Mouse (Mus musculus) hindbrain, embryonic 10.5 days (tissue): Measurements from ENCODE around the gene Wnk4. TPM values are rescaled to one million over a fixed set of nuclear protein-coding genes. Genes with fewer than 3 reads are reported as not detected.

Experiments used
- DNase-seq: peaks from one replicate; pipeline ENCODE4 v3.0.0-alpha.2; 2017; ENCODE audit warnings: low spot score
- H3K27ac ChIP-seq: fragments of 300-500 bp; sonication (generic); 2 replicates; pipeline ENCODE4 v1.5.1; 2016; ENCODE audit warnings: mild to moderate bottlenecking, moderate library complexity
- H3K27me3 ChIP-seq: fragments of 300-500 bp; sonication (generic); 2 replicates; pipeline ENCODE4 v1.6.1; 2016; ENCODE audit warnings: mild to moderate bottlenecking; ENCODE audit not compliant: poor library complexity, insufficient read depth, severe bottlenecking
- H3K36me3 ChIP-seq: fragments of 300-500 bp; sonication (generic); 2 replicates; pipeline ENCODE4 v1.6.1; 2016; ENCODE audit warnings: mild to moderate bottlenecking, moderate library complexity
- H3K4me1 ChIP-seq: fragments of 300-500 bp; sonication (generic); replicated peaks from 2 replicates; pipeline ENCODE4 v1.6.1; 2016; ENCODE audit warnings: mild to moderate bottlenecking
- H3K4me3 ChIP-seq: fragments of 300-500 bp; sonication (generic); 2 replicates; pipeline ENCODE4 v1.5.1; 2016; ENCODE audit warnings: mild to moderate bottlenecking, moderate library complexity
- H3K9me3 ChIP-seq: fragments of 300-500 bp; sonication (generic); 2 replicates; pipeline ENCODE4 v1.6.1; 2016; ENCODE audit warnings: mild to moderate bottlenecking, moderate library complexity
- WGBS: fragments of 180-500 bp; shearing (Covaris S2); methylation state at CpG from one replicate; pipeline ENCODE4 v1.1.7; 2016; 5-methylcytosine and 5-hydroxymethylcytosine counted together
- polyA plus RNA-seq: library from polyadenylated mRNA; unstranded; fragments of >200 nt; fragmentation: Nextera tagmentation; extraction: Ambion mirVana; gene quantifications from 2 replicates; pipeline ENCODE4 v1.2.1, GENCODE M21; 2016

Wnk4 gene
- polyA plus RNA-seq, 1 experiment from 2014 or later: 6.7 TPM

DNA sequence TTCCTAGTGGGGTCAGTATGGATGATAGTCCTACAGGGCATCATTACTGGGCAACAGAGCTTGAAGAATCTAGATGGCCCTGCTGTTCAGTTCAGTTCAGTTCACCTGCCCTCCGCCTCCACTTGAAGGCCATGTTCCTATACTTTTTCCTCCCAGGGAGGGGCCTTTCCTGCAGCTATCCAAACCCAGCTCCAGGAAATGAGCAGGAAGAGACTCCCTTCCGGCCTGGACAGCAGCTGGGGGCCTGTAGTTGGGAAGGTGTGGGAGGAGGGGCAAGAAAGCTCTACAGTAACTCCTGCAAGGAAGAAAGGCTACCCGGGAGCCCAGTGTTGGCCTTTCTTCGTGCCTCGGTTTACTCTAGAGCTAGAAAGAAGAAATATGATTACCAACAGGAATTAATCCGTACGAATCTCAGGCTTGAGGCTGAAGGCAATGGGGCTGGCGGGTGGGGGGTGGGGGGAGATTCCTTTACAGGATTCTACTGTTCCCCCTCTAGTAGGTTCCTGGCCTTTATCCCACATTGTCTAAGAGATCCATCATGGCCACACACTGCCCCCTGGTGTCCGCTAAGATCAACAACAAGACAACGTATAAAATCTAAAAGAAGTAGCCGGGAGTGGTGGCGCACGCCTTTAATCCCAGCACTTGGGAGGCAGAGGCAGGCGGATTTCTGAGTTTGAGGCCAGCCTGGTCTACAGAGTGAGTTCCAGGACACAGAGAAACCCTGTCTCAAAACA lies 11.9 kb upstream of the Wnk4 start:
- Histone ChIP-seq H3K4me3 (peak overlapping the region; percentile 5; the same call in 1 of the 2 replicates), H3K27ac (peak overlapping the region; percentile 26), H3K27me3 (peaks cover 49% of the 10 kb centered on the region), H3K36me3 (no peaks in the 10 kb centered on the region), H3K4me1 (peaks cover 34% of the 10 kb centered on the region), H3K9me3 (no peaks in the 10 kb centered on the region)
- 33% methylated on average over 14 of the region's 14 CpGs for WGBS
- DNase-seq: peak; percentile 67

DNA sequence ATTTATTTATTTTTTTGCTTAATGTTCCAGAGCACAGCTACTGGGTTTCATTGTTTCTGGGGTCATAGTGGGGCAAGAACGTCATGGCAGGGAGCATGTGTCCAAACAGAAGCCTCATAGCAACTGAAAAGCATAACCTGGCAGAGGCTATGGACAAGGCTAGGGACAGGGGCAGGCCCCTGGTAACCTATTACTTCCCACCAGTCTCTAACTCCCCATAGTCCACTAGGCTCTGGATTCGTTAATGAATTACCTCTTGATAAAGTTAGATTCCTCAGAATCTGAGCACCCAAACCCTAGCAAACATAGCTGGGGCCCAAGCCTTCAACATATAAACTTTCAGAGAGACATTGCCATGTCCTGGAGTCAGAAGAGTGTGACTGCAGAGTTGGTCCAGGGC lies 9.3 kb upstream of the Wnk4 start:
- no peaks in the 10 kb centered on the region for H3K9me3 ChIP-seq
- H3K4me1 ChIP-seq: peaks cover 34% of the 10 kb centered on the region
- peaks cover 3% of the 10 kb centered on the region for H3K36me3 ChIP-seq
- no peak overlapping the region for H3K27ac ChIP-seq
- 80% methylated on average over 2 of the region's 2 CpGs for WGBS
- H3K4me3 ChIP-seq: no peak overlapping the region
- peaks cover 25% of the 10 kb centered on the region for H3K27me3 ChIP-seq
- no peak for DNase-seq

DNA sequence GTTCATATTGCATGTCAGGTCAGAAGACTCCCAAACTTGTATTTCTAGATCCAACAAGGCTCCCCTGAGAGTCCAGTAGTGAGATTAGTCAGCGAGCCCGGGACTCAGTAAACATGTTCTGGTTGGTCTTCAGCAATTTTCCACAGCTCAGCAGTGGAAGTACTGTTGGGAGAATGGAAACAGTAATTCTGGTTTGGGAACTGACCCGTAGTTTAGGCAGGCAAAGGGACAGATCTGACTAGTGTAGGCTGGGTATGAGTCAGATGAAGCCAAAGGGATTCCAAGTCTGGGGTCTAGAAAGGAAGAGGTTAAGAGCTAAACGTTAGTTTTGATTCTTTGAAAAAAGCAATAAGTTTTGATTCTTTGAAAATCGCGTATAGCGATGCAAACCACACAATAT lies 7.4 kb upstream of the Wnk4 start:
- Histone ChIP-seq H3K36me3 (peaks cover 15% of the 10 kb centered on the region), H3K4me1 (peaks cover 19% of the 10 kb centered on the region), H3K4me3 (peak overlapping the region; percentile 82), H3K27me3 (peaks cover 6% of the 10 kb centered on the region), H3K9me3 (no peaks in the 10 kb centered on the region), H3K27ac (peak overlapping the region; percentile 96)
- 17% methylated on average over 7 of the region's 7 CpGs for WGBS
- DNase-seq: no peak

DNA sequence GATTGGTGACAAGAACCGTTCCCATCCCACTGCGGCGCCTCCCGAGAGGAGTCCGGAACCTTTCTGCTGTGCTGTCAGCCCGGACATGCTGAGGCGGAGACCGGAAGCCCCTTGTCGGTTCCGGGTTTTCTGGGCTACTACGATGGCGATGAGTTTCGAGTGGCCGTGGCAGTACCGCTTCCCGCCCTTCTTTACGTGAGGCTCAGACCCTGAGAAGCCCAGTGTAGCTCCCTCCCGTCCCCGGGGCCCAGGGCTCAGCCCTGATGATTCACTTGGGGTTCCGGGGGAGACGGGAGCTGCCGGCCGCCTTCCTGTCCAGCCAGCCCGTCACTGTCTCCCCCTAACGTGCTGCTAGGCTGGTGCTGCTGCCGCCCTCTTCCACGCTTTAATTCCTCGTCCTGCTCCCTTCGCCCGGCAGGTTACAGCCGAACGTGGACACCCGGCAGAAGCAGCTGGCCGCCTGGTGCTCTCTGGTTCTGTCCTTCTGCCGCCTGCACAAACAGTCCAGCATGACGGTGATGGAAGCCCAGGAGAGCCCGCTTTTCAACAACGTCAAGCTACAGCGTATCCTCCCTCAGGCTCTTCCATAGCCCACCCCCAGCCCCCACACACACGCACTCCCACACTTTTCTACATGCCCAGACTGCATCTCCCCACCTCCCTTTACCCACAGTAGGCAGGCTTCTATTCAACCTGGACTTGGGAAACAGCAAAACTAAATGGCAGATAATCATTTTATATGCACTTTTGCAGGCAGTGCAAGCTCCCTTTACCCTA lies 6.6 kb upstream of the Wnk4 start, which contains the start of gene Vps25:
Gene Vps25 (plus strand): TSS at position 95 of the 777 bp plus-strand sequence.
- Histone ChIP-seq H3K4me3 (peak within 1 kb of the TSS; percentile 82), H3K27me3 (no peaks in the 10 kb centered on the region), H3K27ac (peak within 1 kb of the TSS; percentile 96), H3K36me3 (peaks cover 23% of the 10 kb centered on the region), H3K4me1 (peaks cover 22% of the 10 kb centered on the region), H3K9me3 (no peaks in the 10 kb centered on the region)
- under 1% methylated on average over 40 of the region's 40 CpGs for WGBS
- peak; percentile 87 for DNase-seq

DNA sequence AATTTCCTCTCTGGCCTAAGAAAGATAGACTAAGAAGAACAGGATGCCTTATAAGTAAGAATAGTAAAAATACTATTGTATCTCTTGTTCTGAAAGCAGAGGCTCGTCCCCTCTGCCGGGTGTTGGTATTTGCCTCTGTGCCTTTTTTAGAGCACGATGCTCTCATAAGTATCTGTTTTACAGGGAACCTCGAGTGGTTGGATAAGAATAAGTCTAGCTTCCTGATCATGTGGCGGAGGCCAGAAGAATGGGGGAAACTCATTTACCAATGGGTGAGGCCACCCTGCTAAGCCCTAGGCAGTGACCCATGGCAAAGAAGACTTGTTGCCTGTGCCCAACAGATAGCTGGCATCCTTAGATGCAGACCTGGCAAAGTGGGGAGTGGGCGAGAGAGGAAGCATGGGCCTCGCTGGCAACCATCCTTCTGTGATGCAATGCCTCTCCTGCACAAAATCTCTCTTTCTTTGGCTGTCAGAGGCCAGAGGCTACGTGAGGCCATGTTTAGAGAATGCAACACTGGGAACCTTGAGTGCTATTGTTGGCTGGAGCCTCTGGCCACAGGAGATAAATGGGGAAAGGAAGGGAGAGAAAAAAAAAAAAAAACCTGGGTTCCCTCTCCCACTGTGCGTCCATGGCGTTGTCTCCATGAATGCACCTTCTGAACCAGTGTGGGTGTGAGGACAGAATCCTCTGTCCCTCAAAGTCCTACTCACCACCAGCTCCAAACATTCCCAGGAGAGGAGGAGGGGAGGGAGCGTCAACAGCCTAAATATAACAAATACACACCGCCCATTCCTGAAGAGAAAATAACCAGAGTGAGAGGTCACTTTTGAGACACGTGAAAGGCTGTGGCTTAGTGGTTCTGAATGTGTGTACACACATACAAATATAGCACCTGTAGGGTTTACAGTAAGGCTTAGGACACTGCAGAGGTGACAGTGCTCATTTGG lies 4.3 kb upstream of the Wnk4 start:
- H3K27ac ChIP-seq: no peak overlapping the region
- H3K36me3 ChIP-seq: peaks cover 29% of the 10 kb centered on the region
- H3K4me3 ChIP-seq: no peak overlapping the region
- no peak for DNase-seq
- 87% methylated on average over 13 of the region's 13 CpGs for WGBS
- peaks cover 5% of the 10 kb centered on the region for H3K27me3 ChIP-seq
- H3K9me3 ChIP-seq: no peaks in the 10 kb centered on the region
- peaks cover 45% of the 10 kb centered on the region for H3K4me1 ChIP-seq

DNA sequence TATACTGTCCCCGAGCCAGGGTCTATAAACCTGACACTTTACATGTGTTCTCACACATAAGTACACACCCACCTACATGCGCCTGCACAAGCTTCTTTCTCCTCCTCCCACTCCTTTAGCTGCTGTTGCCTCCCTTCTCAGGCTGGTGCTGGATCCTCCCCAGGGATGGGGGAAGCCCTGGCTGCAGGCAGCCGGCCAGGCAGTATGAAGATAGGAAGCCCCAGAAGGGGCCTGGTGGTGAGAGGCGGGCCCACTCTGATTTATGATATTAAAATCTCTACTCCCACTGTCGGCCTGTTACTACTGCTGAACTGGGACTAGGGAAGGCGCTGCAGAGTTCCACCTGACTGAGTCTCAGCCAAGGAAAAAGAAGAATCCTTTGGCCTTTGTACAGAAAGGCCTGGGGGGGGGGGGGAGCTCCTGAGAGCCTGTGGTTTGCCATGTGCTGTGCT lies 1.1 kb upstream of the Wnk4 start:
- Histone ChIP-seq H3K4me3 (peak overlapping the region; percentile 66), H3K36me3 (peaks cover 29% of the 10 kb centered on the region), H3K27me3 (peaks cover 36% of the 10 kb centered on the region), H3K27ac (peak overlapping the region; percentile 85), H3K4me1 (peaks cover 61% of the 10 kb centered on the region), H3K9me3 (no peaks in the 10 kb centered on the region)
- DNase-seq: no peak
- 44% methylated on average over 6 of the region's 6 CpGs for WGBS

DNA sequence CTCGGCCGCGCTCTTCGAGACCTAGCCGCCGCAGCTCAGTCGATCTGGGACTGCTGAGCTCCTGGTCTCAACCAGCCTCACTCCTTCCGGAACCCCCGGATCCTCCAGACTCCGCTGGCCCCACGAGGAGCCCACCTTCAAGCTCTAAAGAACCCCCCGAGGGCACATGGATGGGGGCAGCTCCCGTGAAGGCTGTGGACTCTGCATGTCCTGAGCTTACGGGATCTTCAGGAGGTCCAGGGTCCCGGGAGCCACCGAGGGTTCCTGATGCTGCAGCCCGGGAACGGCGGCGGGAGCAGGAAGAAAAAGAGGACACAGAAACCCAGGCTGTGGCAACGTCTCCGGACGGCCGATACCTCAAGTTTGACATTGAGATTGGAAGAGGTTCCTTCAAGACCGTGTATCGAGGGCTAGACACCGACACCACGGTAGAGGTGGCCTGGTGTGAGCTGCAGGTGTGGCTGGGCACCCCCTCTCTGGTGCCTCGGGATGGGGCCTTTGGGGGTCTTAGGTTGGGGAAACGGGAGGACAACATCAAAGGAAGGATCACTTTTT lies 536 bp downstream of the Wnk4 start:
- DNase-seq: no peak
- WGBS: under 1% methylated on average over 30 of the region's 30 CpGs
- no peaks in the 10 kb centered on the region for H3K9me3 ChIP-seq
- peaks cover 52% of the 10 kb centered on the region for H3K27me3 ChIP-seq
- peaks cover 70% of the 10 kb centered on the region for H3K4me1 ChIP-seq
- H3K36me3 ChIP-seq: peaks cover 27% of the 10 kb centered on the region
- peak overlapping the region; percentile 66 for H3K4me3 ChIP-seq
- peak overlapping the region; percentile 85 for H3K27ac ChIP-seq

DNA sequence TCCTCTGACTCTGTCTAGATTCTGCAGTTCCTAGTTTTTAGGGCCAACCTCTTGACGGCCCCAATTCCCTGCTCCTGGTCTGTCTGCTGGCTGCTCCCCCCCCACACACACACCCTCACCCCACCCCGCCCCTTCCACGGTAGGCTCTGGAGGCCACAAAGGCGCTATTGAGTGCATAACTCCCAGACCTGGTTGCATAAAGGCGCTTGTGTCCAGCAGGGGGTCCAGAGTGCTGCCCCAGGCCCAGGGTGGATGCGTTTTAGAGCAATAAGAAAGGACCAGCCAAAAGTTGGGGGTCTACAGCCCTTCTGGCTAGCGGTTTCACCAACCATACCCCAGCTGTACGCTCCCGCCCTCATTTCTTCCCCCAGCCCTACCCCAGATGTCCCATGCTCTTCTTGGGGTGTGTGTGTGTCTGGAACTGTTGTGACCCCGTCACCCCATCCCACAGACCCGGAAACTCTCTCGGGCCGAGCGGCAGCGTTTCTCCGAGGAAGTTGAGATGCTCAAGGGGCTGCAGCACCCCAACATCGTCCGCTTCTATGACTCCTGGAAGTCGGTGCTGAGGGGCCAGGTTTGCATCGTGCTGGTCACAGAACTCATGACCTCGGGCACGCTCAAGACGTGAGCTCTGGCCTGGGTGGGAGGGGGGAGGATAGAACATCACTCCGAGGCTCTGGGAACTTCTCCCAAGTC lies 2.1 kb downstream of the Wnk4 start:
- DNase-seq: peak; percentile 51
- Histone ChIP-seq H3K27me3 (peaks cover 65% of the 10 kb centered on the region), H3K36me3 (peaks cover 15% of the 10 kb centered on the region), H3K4me1 (peaks cover 73% of the 10 kb centered on the region), H3K4me3 (peak overlapping the region; percentile 66), H3K9me3 (no peaks in the 10 kb centered on the region), H3K27ac (peak overlapping the region; percentile 54)
- under 1% methylated on average over 24 of the region's 24 CpGs for WGBS

DNA sequence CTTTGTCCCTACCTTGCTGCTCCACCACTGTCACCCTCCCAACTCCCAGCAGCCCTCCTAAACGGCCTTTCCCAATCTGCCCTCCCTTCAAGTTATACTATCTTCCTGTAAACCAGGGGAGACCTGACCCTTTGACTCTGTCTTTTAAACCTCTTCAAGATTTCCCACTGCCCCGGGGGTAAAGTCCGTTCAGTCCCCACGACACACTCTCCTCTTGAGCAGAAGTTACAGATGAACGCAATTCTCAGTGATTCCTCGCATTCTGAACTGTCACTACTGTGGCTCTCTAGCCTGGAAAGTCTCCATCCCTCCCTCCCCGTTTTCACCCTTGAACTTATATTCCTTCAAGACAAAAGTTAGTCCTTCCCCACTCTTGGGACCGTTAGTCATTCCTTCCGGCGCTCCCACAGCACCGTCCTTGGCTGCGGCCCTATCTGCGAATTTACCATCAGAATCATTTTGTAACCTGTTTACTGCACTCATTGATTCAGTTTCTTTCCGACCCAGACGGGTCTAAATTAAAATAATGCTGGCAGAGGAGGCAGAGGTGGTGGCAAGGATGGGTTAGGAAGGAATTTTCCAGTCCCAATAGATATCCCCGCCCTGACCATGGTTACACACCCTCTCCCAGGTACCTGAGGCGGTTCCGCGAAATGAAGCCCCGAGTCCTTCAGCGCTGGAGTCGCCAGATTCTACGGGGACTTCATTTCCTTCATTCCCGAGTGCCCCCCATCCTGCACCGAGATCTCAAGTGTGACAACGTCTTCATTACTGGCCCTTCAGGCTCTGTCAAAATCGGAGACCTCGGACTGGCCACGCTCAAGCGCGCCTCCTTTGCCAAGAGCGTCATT lies 3.0 kb downstream of the Wnk4 start:
- Histone ChIP-seq H3K27me3 (peaks cover 72% of the 10 kb centered on the region), H3K9me3 (no peaks in the 10 kb centered on the region), H3K4me1 (peaks cover 73% of the 10 kb centered on the region), H3K4me3 (peak overlapping the region; percentile 66), H3K36me3 (peaks cover 11% of the 10 kb centered on the region), H3K27ac (no peak overlapping the region)
- DNase-seq: peak; percentile 45
- 3% methylated on average over 32 of the region's 32 CpGs for WGBS

DNA sequence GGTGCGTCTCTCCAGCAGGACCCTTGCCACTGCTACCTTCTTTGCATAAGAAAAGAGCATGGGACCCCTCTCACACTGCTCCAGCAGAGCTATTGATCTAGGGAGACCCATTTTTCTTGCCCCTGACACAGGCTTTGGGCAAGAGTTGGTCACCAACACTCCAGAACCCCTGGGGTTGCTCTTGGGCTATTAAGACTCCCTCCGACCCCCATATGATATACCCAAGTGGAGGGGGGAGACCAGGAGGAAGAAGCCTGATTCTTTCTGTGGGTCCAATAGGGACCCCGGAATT lies 3.6 kb downstream of the Wnk4 start:
- Histone ChIP-seq H3K4me3 (peak overlapping the region; percentile 66), H3K27me3 (peaks cover 78% of the 10 kb centered on the region), H3K27ac (no peak overlapping the region), H3K9me3 (no peaks in the 10 kb centered on the region), H3K4me1 (peaks cover 69% of the 10 kb centered on the region), H3K36me3 (peaks cover 5% of the 10 kb centered on the region; the same call in 1 of the 2 replicates)
- 10% methylated on average over 3 of the region's 3 CpGs for WGBS
- no peak for DNase-seq

DNA sequence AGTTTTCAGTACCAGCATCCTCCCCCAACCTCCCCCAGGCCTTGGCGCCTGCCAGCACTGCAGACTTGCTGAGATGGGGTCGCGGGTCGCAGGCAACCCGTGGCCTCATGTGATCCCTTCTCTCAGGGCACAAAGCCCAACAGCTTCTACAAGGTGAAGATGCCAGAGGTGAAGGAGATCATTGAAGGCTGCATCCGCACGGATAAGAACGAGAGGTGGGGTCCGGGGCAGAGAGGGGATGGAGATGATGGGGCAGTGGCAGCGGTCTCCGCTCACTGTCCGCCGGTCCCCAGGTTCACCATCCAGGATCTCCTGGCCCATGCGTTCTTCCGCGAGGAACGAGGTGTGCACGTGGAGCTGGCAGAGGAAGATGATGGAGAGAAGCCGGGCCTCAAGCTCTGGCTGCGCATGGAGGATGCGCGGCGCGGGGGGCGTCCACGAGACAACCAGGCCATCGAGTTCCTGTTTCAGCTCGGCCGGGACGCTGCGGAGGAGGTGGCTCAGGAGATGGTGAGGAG lies 4.6 kb downstream of the Wnk4 start:
- Histone ChIP-seq H3K4me1 (peaks cover 66% of the 10 kb centered on the region), H3K27me3 (peaks cover 80% of the 10 kb centered on the region), H3K9me3 (no peaks in the 10 kb centered on the region), H3K36me3 (no peaks in the 10 kb centered on the region), H3K4me3 (peak overlapping the region; percentile 53), H3K27ac (peak overlapping the region; percentile 69)
- DNase-seq: peak; percentile 53
- WGBS: 2% methylated on average over 31 of the region's 31 CpGs
